Mouse (Mus musculus): ENCODE results near the gene Nhej1. TPM values are rescaled to one million over a fixed set of nuclear protein-coding genes. Genes with fewer than 3 reads are reported as not detected.

Gene Nhej1
- polyA plus RNA-seq, 1 experiment = 5.5 TPM

- 94% methylated on average over 7 of the region's 7 CpGs for WGBS
- H3K27ac ChIP-seq (ENCODE audit: control insufficient read depth, insufficient read depth, low read length) = no peak overlapping the region
- no peaks in the 10 kb centered on the region for H3K27me3 ChIP-seq (ENCODE audit: control insufficient read depth, insufficient read depth, low read length)
- no peaks in the 10 kb centered on the region for H3K36me3 ChIP-seq (ENCODE audit: control insufficient read depth, insufficient read depth, low read length)
- TF ChIP-seq CTCF (IDR thresholded peaks at IDR 0.05; ENCODE audit: borderline replicate concordance, control insufficient read depth, extremely low read depth, insufficient read depth, low read length, poor library complexity) (no peak), POLR2A (IDR thresholded peaks at IDR 0.05; ENCODE audit: control insufficient read depth, extremely low read depth, insufficient read depth, low read length, poor library complexity) (no peak)
- H3K4me1 ChIP-seq (replicated peaks; ENCODE audit: control insufficient read depth, insufficient read depth, low read length) = no peaks in the 10 kb centered on the region
- DNase-seq = no peak
- H3K4me3 ChIP-seq (ENCODE audit: control insufficient read depth, insufficient read depth, low read length) = no peak overlapping the region
Measured at GRCm38 (mm10) chr1:75040429-75040828, 84.6 kb downstream of the Nhej1 start.

- Histone ChIP-seq H3K4me3 (ENCODE audit: control insufficient read depth, insufficient read depth, low read length) (no peak overlapping the region), H3K27me3 (ENCODE audit: control insufficient read depth, insufficient read depth, low read length) (no peaks in the 10 kb centered on the region)
- DNase-seq = no peak
Measured at GRCm38 (mm10) chr1:75032041-75032440, 93.0 kb downstream of the Nhej1 start.

GRCm38 (mm10) chr1:75027061-75027779 lies 97.8 kb downstream of the Nhej1 start:
- 94% methylated on average over 2 of the region's 2 CpGs for WGBS
- no peaks in the 10 kb centered on the region for H3K27me3 ChIP-seq (ENCODE audit: control insufficient read depth, insufficient read depth, low read length)
- no peak overlapping the region for H3K4me3 ChIP-seq (ENCODE audit: control insufficient read depth, insufficient read depth, low read length)
- H3K27ac ChIP-seq (ENCODE audit: control insufficient read depth, insufficient read depth, low read length) = no peak overlapping the region
- H3K4me1 ChIP-seq (replicated peaks; ENCODE audit: control insufficient read depth, insufficient read depth, low read length) = no peaks in the 10 kb centered on the region
- TF ChIP-seq POLR2A (IDR thresholded peaks at IDR 0.05; ENCODE audit: control insufficient read depth, extremely low read depth, insufficient read depth, low read length, poor library complexity) = no peak
- H3K36me3 ChIP-seq (ENCODE audit: control insufficient read depth, insufficient read depth, low read length) = no peaks in the 10 kb centered on the region
- DNase-seq = no peak

More at GRCm38 (mm10) chr1:75032041-75032440, 93.0 kb downstream of the Nhej1 start:
- WGBS = 97% methylated on average over 10 of the region's 10 CpGs
- TF ChIP-seq CTCF (IDR thresholded peaks at IDR 0.05; ENCODE audit: borderline replicate concordance, control insufficient read depth, extremely low read depth, insufficient read depth, low read length, poor library complexity) = no peak
- TF ChIP-seq POLR2A (IDR thresholded peaks at IDR 0.05; ENCODE audit: control insufficient read depth, extremely low read depth, insufficient read depth, low read length, poor library complexity) = no peak
- no peaks in the 10 kb centered on the region for H3K4me1 ChIP-seq (replicated peaks; ENCODE audit: control insufficient read depth, insufficient read depth, low read length)
- H3K36me3 ChIP-seq (ENCODE audit: control insufficient read depth, insufficient read depth, low read length) = no peaks in the 10 kb centered on the region
- no peak overlapping the region for H3K27ac ChIP-seq (ENCODE audit: control insufficient read depth, insufficient read depth, low read length)

- no peaks in the 10 kb centered on the region for H3K36me3 ChIP-seq (ENCODE audit: control insufficient read depth, insufficient read depth, low read length)
- H3K4me3 ChIP-seq (ENCODE audit: control insufficient read depth, insufficient read depth, low read length) = no peak overlapping the region
- H3K27ac ChIP-seq (ENCODE audit: control insufficient read depth, insufficient read depth, low read length) = no peak overlapping the region
- TF ChIP-seq POLR2A (IDR thresholded peaks at IDR 0.05; ENCODE audit: control insufficient read depth, extremely low read depth, insufficient read depth, low read length, poor library complexity) (no peak), CTCF (IDR thresholded peaks at IDR 0.05; ENCODE audit: borderline replicate concordance, control insufficient read depth, extremely low read depth, insufficient read depth, low read length, poor library complexity) (no peak)
- H3K27me3 ChIP-seq (ENCODE audit: control insufficient read depth, insufficient read depth, low read length) = no peaks in the 10 kb centered on the region
- no peak for DNase-seq
- 92% methylated on average over 7 of the region's 7 CpGs for WGBS
- no peaks in the 10 kb centered on the region for H3K4me1 ChIP-seq (replicated peaks; ENCODE audit: control insufficient read depth, insufficient read depth, low read length)
Measured at GRCm38 (mm10) chr1:75024419-75025199, 100.4 kb downstream of the Nhej1 start.

- no peak for DNase-seq
- no peaks in the 10 kb centered on the region for H3K4me1 ChIP-seq (replicated peaks; ENCODE audit: control insufficient read depth, insufficient read depth, low read length)
- no peak overlapping the region for H3K27ac ChIP-seq (ENCODE audit: control insufficient read depth, insufficient read depth, low read length)
- no peaks in the 10 kb centered on the region for H3K27me3 ChIP-seq (ENCODE audit: control insufficient read depth, insufficient read depth, low read length)
- 96% methylated on average over 5 of the region's 5 CpGs for WGBS
- TF ChIP-seq POLR2A (IDR thresholded peaks at IDR 0.05; ENCODE audit: control insufficient read depth, extremely low read depth, insufficient read depth, low read length, poor library complexity) (no peak), CTCF (IDR thresholded peaks at IDR 0.05; ENCODE audit: borderline replicate concordance, control insufficient read depth, extremely low read depth, insufficient read depth, low read length, poor library complexity) (no peak)
- H3K36me3 ChIP-seq (ENCODE audit: control insufficient read depth, insufficient read depth, low read length) = no peaks in the 10 kb centered on the region
- no peak overlapping the region for H3K4me3 ChIP-seq (ENCODE audit: control insufficient read depth, insufficient read depth, low read length)
Measured at GRCm38 (mm10) chr1:75022216-75022615, 102.8 kb downstream of the Nhej1 start.

GRCm38 (mm10) chr1:75016846-75017245 lies 108.2 kb downstream of the Nhej1 start:
- H3K27ac ChIP-seq (ENCODE audit: control insufficient read depth, insufficient read depth, low read length) = no peak overlapping the region
- no peaks in the 10 kb centered on the region for H3K36me3 ChIP-seq (ENCODE audit: control insufficient read depth, insufficient read depth, low read length)
- whole genome bisulfite sequencing = 9% methylated on average over 6 of the region's 6 CpGs
- no peak for TF ChIP-seq POLR2A (IDR thresholded peaks at IDR 0.05; ENCODE audit: control insufficient read depth, extremely low read depth, insufficient read depth, low read length, poor library complexity)
- TF ChIP-seq CTCF (IDR thresholded peaks at IDR 0.05; ENCODE audit: borderline replicate concordance, control insufficient read depth, extremely low read depth, insufficient read depth, low read length, poor library complexity) = no peak
- no peaks in the 10 kb centered on the region for H3K27me3 ChIP-seq (ENCODE audit: control insufficient read depth, insufficient read depth, low read length)
- no peak overlapping the region for H3K4me3 ChIP-seq (ENCODE audit: control insufficient read depth, insufficient read depth, low read length)
- H3K4me1 ChIP-seq (replicated peaks; ENCODE audit: control insufficient read depth, insufficient read depth, low read length) = no peaks in the 10 kb centered on the region
- DNase-seq = peak; percentile 63
